Mouse (Mus musculus) heart, postnatal 0 days (tissue): ENCODE results near the gene Ggcx. TPM values are rescaled to one million over a fixed set of nuclear protein-coding genes. Genes with fewer than 3 reads are reported as not detected.
A peak's percentile ranks its signal among the peaks of the same experiment; 100 is the strongest.

Experiments used
- ATAC-seq: fragments of 200-750 bp; cut with Nextera tagmentation; 2 replicates; pipeline ENCODE4 v1.8.0; 2017; ENCODE audit warnings: low read depth, moderate number of reproducible peaks, moderate library complexity; ENCODE audit not compliant: insufficient read depth
- DNase-seq: peaks from one replicate; pipeline ENCODE4 v3.0.0-alpha.2; 2016; ENCODE audit warnings: low spot score
- H3K27ac ChIP-seq: fragments of 300-500 bp; sonication (generic); 2 replicates; pipeline ENCODE4 v1.5.1; 2014; ENCODE audit warnings: low read depth, mild to moderate bottlenecking
- H3K27me3 ChIP-seq: fragments of 300-500 bp; sonication (generic); 2 replicates; pipeline ENCODE4 v1.6.1; 2014; ENCODE audit warnings: low read length, mixed read lengths; ENCODE audit not compliant: control insufficient read depth, insufficient read depth
- H3K36me3 ChIP-seq: fragments of 300-500 bp; sonication (generic); replicated peaks from 2 replicates; pipeline ENCODE4 v1.6.1; 2014; ENCODE audit warnings: low read length, mixed read lengths; ENCODE audit not compliant: control insufficient read depth, insufficient read depth
- H3K4me1 ChIP-seq: fragments of 300-500 bp; sonication (generic); 2 replicates; pipeline ENCODE4 v1.6.1; 2014; ENCODE audit warnings: antibody characterized with exemption; ENCODE audit not compliant: control insufficient read depth, insufficient read depth
- H3K4me2 ChIP-seq: fragments of 300-500 bp; sonication (generic); 2 replicates; pipeline ENCODE4 v1.6.1; 2014; ENCODE audit warnings: low read depth, mild to moderate bottlenecking, low read length, moderate library complexity
- H3K4me3 ChIP-seq: fragments of 300-500 bp; sonication (generic); 2 replicates; pipeline ENCODE4 v1.5.1; 2014; ENCODE audit warnings: low read depth, low read length
- H3K9ac ChIP-seq: fragments of 300-500 bp; sonication (generic); replicated peaks from 2 replicates; pipeline ENCODE4 v1.6.1; 2014; ENCODE audit warnings: low read depth, low read length, mixed read lengths
- H3K9me3 ChIP-seq: fragments of 300-500 bp; sonication (generic); replicated peaks from 2 replicates; pipeline ENCODE4 v1.6.1; 2016; ENCODE audit warnings: low read length; ENCODE audit not compliant: control insufficient read depth
- CTCF ChIP-seq: IDR thresholded peaks from 2 replicates; pipeline ENCODE4 v1.5.1; 2016; ENCODE audit warnings: antibody characterized with exemption, control low read depth, low read depth
- EP300 ChIP-seq: IDR thresholded peaks from 2 replicates; pipeline ENCODE4 v1.6.1; 2016; ENCODE audit warnings: antibody characterized with exemption, low read depth
- WGBS: fragments of 180-500 bp; shearing (Covaris S2); extraction: QIAGEN DNeasy Blood & Tissue Kit; methylation state at CpG from one replicate; pipeline ENCODE4 v1.1.7; 2014; 5-methylcytosine and 5-hydroxymethylcytosine counted together
- polyA plus RNA-seq: library from polyadenylated mRNA; unstranded; fragments of >200 nt; fragmentation: Nextera tagmentation; extraction: Ambion mirVana; gene quantifications from 2 replicates; pipeline ENCODE4 v1.2.1, GENCODE M21; 2015
- total RNA-seq: library from RNA; depleted of rRNA; stranded (reverse); fragments of >200 nt; gene quantifications from 2 replicates; pipeline ENCODE4 v1.2.3, GENCODE M21; 2014; ENCODE audit warnings: low replicate concordance

Ggcx gene
- total and polyA plus RNA-seq, 2 experiments from 2014 or later = 13.2 to 16.8 TPM

DNA sequence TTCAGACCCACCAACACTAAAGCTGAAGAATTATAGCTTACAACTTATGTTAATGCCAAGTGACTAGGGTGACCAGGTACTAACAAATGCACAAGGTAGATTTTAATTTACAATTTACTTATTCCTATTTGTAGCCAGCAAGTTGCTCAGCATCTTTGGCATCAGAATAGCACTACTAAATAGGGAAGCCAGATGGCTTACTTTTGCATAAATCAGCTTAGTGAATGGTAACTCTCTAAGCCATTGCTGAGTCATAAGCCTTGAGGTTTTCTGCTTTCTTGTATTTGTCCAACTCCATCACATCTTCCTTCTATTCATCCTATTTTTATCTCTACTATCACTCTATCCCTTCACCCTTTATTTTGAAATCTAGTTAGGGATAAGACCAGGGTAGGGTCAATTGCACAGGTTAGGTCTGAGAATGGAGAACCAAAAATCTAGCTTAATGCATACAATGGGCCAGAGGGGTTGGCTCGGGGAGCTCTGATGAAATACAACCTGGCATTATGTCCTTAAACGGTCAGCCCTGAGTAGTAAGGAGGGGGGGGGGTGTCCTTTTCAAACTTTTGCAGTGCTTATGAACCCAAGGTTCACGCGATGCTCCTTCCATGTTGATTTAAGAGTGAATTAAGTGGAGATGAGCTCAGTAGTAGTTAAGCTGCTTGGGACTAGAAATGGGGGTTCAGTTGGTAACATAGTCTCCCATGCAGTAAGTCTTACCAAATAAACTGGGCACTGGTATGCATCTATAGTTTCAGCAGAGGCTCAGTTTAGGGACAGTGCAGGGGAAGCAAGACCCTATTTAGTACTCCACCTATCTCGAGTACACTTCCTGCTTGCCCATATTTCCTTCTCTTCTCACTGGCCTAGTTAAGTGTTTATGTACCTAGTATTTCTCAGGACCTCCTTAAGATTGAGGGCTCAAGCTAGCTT is 17.1 kb downstream of the Ggcx start:
- WGBS = 32% methylated on average over 5 of the region's 5 CpGs
- Histone ChIP-seq H3K4me3 (no peak overlapping the region), H3K4me2 (no peak overlapping the region), H3K27me3 (no peaks in the 10 kb centered on the region), H3K27ac (peak overlapping the region; percentile 8; the same call in 1 of the 2 replicates), H3K4me1 (no peaks in the 10 kb centered on the region), H3K9me3 (no peaks in the 10 kb centered on the region), H3K36me3 (peaks cover 86% of the 10 kb centered on the region), H3K9ac (no peak overlapping the region)
- TF ChIP-seq CTCF = no peak
- no peak for TF ChIP-seq EP300
- DNase-seq (no peak), ATAC-seq (no peak)

DNA sequence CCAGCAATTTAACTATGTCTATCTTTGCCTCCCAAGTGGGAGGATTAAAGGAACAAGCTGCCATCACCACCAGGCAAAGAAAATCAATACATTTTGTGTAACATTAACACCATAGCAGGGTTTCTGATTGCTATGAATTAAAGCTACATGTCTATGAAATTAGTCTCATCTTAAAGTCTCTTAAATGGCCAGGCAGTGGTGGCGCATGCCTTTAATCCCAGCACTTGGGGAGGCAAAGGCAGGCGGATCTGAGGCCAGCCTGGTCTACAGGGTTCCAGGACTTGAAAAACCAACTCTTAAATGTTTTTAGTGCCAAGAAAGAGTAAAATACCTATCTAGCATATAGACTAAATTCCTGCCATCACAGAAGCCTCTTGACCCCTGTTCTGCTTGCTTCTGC is 18.0 kb downstream of the Ggcx start:
- Histone ChIP-seq H3K4me3 (no peak overlapping the region), H3K9me3 (no peaks in the 10 kb centered on the region), H3K27ac (no peak overlapping the region), H3K36me3 (peaks cover 89% of the 10 kb centered on the region), H3K4me1 (peaks cover 3% of the 10 kb centered on the region; the same call in 1 of the 2 replicates), H3K9ac (no peak overlapping the region), H3K27me3 (no peaks in the 10 kb centered on the region), H3K4me2 (no peak overlapping the region)
- no peak for DNase-seq
- ATAC-seq = no peak
- TF ChIP-seq CTCF (no peak), EP300 (no peak)
- 86% methylated on average over 2 of the region's 2 CpGs for WGBS

DNA sequence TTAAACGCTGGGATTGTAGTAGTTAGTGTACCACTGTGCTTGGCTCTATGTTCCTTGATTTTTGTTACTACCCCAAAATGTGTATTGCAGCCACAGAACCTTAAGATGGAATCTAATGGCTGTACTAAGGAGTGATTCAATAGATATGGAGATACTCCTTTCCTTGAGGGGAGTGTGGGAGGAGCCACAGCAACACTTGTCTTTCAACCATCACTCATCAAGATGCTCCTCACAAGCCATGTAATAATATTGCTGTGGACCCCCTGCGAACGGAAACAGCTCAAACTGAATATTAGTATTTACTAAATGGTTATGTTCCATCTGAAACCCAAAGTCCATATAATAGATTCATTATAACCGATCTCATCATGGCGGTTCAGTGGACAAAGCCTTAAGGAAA is 24.1 kb downstream of the Ggcx start:
- no peak for TF ChIP-seq CTCF
- no peak for DNase-seq
- H3K9me3 ChIP-seq = no peaks in the 10 kb centered on the region

DNA sequence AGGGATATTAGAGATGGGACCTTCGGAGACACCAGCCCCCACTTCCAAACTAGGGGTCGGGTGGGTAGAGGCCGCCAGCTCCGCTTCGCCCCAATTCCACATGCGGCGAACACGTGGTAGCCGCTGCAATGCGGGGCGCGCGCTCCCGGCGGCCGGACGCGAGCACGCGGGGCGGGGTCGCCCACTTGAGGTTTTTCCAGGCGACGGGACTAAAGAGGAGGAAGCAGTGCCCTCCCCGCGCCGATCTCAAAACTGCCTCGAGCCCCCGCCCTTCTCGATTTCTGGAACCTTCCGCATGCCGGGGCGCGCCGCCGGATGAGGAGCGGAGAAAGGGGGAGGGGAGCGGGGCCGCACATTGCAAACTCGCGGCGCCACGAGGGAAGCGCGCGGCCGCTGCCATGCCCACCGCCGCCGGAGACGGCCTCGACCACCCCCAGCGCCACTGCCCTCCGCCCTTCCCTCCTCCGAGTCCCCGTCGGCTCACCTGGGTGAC is 24.8 kb downstream of the Ggcx start:
- DNase-seq (peak; percentile 93), ATAC-seq (peak; percentile 68)
- Histone ChIP-seq H3K4me1 (peaks cover 24% of the 10 kb centered on the region), H3K27ac (peak overlapping the region; percentile 98), H3K27me3 (no peaks in the 10 kb centered on the region), H3K9ac (peak overlapping the region; percentile 93), H3K4me3 (peak overlapping the region; percentile 74), H3K36me3 (peaks cover 36% of the 10 kb centered on the region), H3K4me2 (peak overlapping the region; percentile 84), H3K9me3 (no peaks in the 10 kb centered on the region)
- TF ChIP-seq EP300 = peak; percentile 59; the same call in 1 of the 2 replicates
- no peak for TF ChIP-seq CTCF
- under 1% methylated on average over 36 of the region's 57 CpGs for WGBS

More for the DNA sequence above, 24.1 kb downstream of the Ggcx start:
- Histone ChIP-seq H3K4me1 (peaks cover 24% of the 10 kb centered on the region), H3K27me3 (no peaks in the 10 kb centered on the region), H3K9ac (peak overlapping the region; percentile 93), H3K4me2 (peak overlapping the region; percentile 84), H3K4me3 (peak overlapping the region; percentile 74), H3K36me3 (peaks cover 42% of the 10 kb centered on the region), H3K27ac (peak overlapping the region; percentile 98)
- WGBS = 2% methylated on average over 5 of the region's 5 CpGs
- no peak for ATAC-seq

DNA sequence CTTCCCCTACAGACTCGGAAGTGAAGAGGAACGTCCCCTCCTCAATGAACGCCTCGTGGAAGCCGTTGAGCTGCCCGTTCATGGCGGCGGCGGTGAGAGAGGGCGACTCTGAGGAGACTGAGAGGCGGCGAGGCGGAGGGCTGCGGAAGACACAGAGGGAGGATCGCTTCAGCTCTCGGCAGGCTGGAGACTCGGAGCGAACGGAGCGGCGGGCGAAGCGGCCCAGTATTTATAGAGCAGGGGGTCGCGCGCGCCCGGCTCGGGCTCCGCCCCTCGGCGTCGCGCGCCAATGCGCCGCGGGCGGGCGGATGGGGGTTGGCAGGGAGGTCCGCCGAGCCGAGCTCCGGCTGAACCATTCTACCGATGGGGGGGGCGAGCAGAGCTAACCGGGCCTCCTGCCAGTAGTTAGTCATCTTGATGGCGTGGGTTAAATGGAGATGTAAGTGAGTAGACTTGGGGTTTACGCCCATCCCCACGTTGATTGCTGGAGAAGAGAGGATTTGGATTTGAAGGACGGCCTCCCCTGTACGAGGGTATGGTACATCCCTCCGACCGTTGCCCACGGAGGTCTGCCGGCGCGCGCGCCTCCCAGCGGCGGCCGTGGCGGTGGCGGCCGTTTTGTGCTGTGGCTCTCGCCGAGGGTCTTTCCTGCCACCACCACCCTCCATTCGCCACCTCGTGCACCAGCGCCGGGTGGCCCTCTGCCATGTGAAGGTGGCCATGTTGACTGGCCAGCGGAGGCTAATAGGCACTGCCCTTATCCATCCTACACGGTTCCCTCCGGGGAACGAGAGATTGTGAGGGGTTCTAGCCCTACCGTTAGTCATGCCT is 25.5 kb downstream of the Ggcx start, which contains the start of gene Mat2a:
TSS of gene Mat2a (minus strand) at position 204 of the 831 bp plus-strand sequence.
- WGBS = under 1% methylated on average over 77 of the region's 77 CpGs
- peak within 1 kb of the TSS; percentile 98 for H3K27ac ChIP-seq
- peak within 1 kb of the TSS; percentile 74 for H3K4me3 ChIP-seq
- no peaks in the 10 kb centered on the region for H3K9me3 ChIP-seq
- no peaks in the 10 kb centered on the region for H3K27me3 ChIP-seq
- H3K4me1 ChIP-seq = peaks cover 24% of the 10 kb centered on the region
- H3K36me3 ChIP-seq = peaks cover 31% of the 10 kb centered on the region
- ATAC-seq (peak; percentile 89), DNase-seq (peak; percentile 90)
- H3K9ac ChIP-seq = peak within 1 kb of the TSS; percentile 93
- TF ChIP-seq EP300 (peak; percentile 75; the same call in 1 of the 2 replicates), CTCF (peak; percentile 67)
- H3K4me2 ChIP-seq = peak within 1 kb of the TSS; percentile 84
